9 mouse cellular contexts compared by ENCODE assay signal in genomic region chr10:99298328-99299295, GRCm38 (mm10). TPM values are rescaled to one million over a fixed set of nuclear protein-coding genes. Genes with fewer than 3 reads are reported as not detected.
DNase-seq lines count a peak whose midpoint lies in the region; ATAC-seq and TF ChIP-seq lines count a peak whose summit lies in the region.
"Had no signal": no experiment of that assay in that cellular context is flagged by ENCODE, and none has a peak within 500 bp of the region (broad histone marks: within the 10 kb centered on the region; RNA-seq: fewer than 3 reads in every experiment).

No protein-coding gene starts in this region.

- TF ChIP-seq POLR2A in brain, embryonic 14.5 days (IDR thresholded peaks at IDR 0.05; ENCODE audit: borderline replicate concordance, extremely low read depth, insufficient read depth, insufficient read length, poor library complexity, severe bottlenecking): no peak

- peaks cover 15% of the 10 kb centered on the region for H3K4me1 ChIP-seq in forebrain, embryonic 13.5 days
- H3K4me1 ChIP-seq in midbrain, embryonic 12.5 days: peaks cover 9% of the 10 kb centered on the region

- peak; percentile 80 for ATAC-seq in forebrain, embryonic 13.5 days
- ATAC-seq in midbrain, embryonic 12.5 days (ENCODE audit: low FRiP score, low read depth): no peak

- H3K9ac ChIP-seq in forebrain, embryonic 13.5 days: no peak overlapping the region
- no peak overlapping the region for H3K9ac ChIP-seq in midbrain, embryonic 12.5 days (replicated peaks)

- 3% methylated on average over 18 of the region's 18 CpGs for WGBS in forebrain, embryonic 13.5 days
- 11% methylated on average over 18 of the region's 18 CpGs for WGBS in midbrain, embryonic 12.5 days

- H3K27me3 ChIP-seq in forebrain, embryonic 13.5 days: no peaks in the 10 kb centered on the region
- no peaks in the 10 kb centered on the region for H3K27me3 ChIP-seq in midbrain, embryonic 12.5 days

- peak overlapping the region; percentile 6; the same call in 1 of the 2 replicates for H3K4me3 ChIP-seq in forebrain, embryonic 13.5 days
- no peak overlapping the region for H3K4me3 ChIP-seq in midbrain, embryonic 12.5 days

- H3K9me3 ChIP-seq in forebrain, embryonic 13.5 days (replicated peaks): no peaks in the 10 kb centered on the region
- no peaks in the 10 kb centered on the region for H3K9me3 ChIP-seq in midbrain, embryonic 12.5 days

- no peaks in the 10 kb centered on the region for H3K36me3 ChIP-seq in forebrain, embryonic 13.5 days (ENCODE audit: poor library complexity, severe bottlenecking)
- H3K36me3 ChIP-seq in midbrain, embryonic 12.5 days: no peaks in the 10 kb centered on the region

- H3K27ac ChIP-seq in forebrain, embryonic 13.5 days: peak overlapping the region; percentile 31
- no peak overlapping the region for H3K27ac ChIP-seq in midbrain, embryonic 12.5 days (replicated peaks)

- DNase-seq in brain, embryonic 14.5 days (ENCODE audit: low read depth): peak; percentile 81
- peak; percentile 56 for DNase-seq in kidney, postnatal 10 days
- no peak for DNase-seq in spleen, postnatal 14 days (ENCODE audit: low spot score in 2 of 2)
- no peak for DNase-seq in layer of hippocampus, postnatal 25 days (ENCODE audit: extremely low spot score in 1 of 2, low spot score in 1 of 2)
- DNase-seq in cerebellum, postnatal 25 days: no peak
- no peak for DNase-seq in testis, postnatal 14 days (ENCODE audit: low spot score)
- DNase-seq: adrenal gland, postnatal 14 days had no signal

- TF ChIP-seq CTCF in brain, embryonic 14.5 days (IDR thresholded peaks at IDR 0.05; ENCODE audit: borderline replicate concordance, extremely low read depth, insufficient read depth, insufficient read length): no peak

- peak overlapping the region; percentile 39 for H3K4me2 ChIP-seq in forebrain, embryonic 13.5 days
- H3K4me2 ChIP-seq in midbrain, embryonic 12.5 days (replicated peaks): peak overlapping the region; percentile 26

RNA-seq across cellular contexts. Expression of gene Dusp6, which starts 35.6 kb away (rescaled TPM):
- 31.8 and 35.9 TPM in 2 replicates for polyA plus RNA-seq in brain, embryonic 14.5 days (2012; rRNA removed)
- polyA plus RNA-seq in forebrain, embryonic 13.5 days (2015; fragmentation: Nextera tagmentation; extraction: Ambion mirVana): 24.9 and 26.8 TPM in 2 replicates
- 23.9 and 24.3 TPM in 2 replicates for polyA plus RNA-seq in midbrain, embryonic 12.5 days (2016; fragmentation: Nextera tagmentation; extraction: Ambion mirVana)
- total RNA-seq in layer of hippocampus, postnatal 25 days (2021): 10 to 100 TPM; 74.9 to 93.5 TPM

Comparison
In these comparisons a context has a peak if more than half of its experiments do, and no peak if none do; other contexts are left out.
1. DNase-seq: peak in brain, embryonic 14.5 days (single experiment) and kidney, postnatal 10 days (single experiment); none in spleen, postnatal 14 days (0 of 2), layer of hippocampus, postnatal 25 days (0 of 2), cerebellum, postnatal 25 days (0 of 2) and testis, postnatal 14 days (single experiment).